Mouse (Mus musculus) right cerebral cortex, postnatal 36 days (tissue): Measurements from ENCODE around the gene Cks2.
A peak's percentile ranks its signal among the peaks of the same experiment; 100 is the strongest.
"Not testable (repeated sequence)": the region's sequence is repeated elsewhere in the genome, so short reads cannot be mapped to it uniquely, and the experiment has no call there.

Experiments
- DNase-seq, 2 experiments: peaks; one replicate each; pipeline ENCODE4 v3.0.0; 2022; ENCODE audit warnings: low spot score in 2 of 2, mixed read lengths in 1 of 2

The Cks2 gene

GRCm38 (mm10) chr13:51638958-51639357, 6.1 kb upstream of the Cks2 start:
- DNase-seq, result no peak

- no peak for DNase-seq
These were observed 3.6 kb upstream of the Cks2 start for GRCm38 (mm10) chr13:51641424-51641823.

- no peak for DNase-seq
These were observed 2.8 kb upstream of the Cks2 start for GRCm38 (mm10) chr13:51642171-51642778.

- no peak for DNase-seq
These were observed 856 bp upstream of the Cks2 start for GRCm38 (mm10) chr13:51643924-51644828.

GRCm38 (mm10) chr13:51645872-51646271, 840 bp downstream of the Cks2 start:
- no peak for DNase-seq

GRCm38 (mm10) chr13:51646362-51647027, 1.5 kb downstream of the Cks2 start:
- DNase-seq, result no peak

GRCm38 (mm10) chr13:51647770-51648169, 2.7 kb downstream of the Cks2 start:
- DNase-seq, result no peak

GRCm38 (mm10) chr13:51648237-51648636, 3.2 kb downstream of the Cks2 start:
- DNase-seq, result no peak

GRCm38 (mm10) chr13:51649740-51650139, 4.7 kb downstream of the Cks2 start:
- DNase-seq, result no peak

- DNase-seq, result peak; percentile 92
These were observed 6.5 kb downstream of the Cks2 start, which contains the start of gene Secisbp2 for GRCm38 (mm10) chr13:51651408-51652064. Secisbp2 (plus strand) TSS chr13:51651697.

GRCm38 (mm10) chr13:51653159-51653558, 8.1 kb downstream of the Cks2 start:
- no peak for DNase-seq

- no peak for DNase-seq
These were observed 8.9 kb downstream of the Cks2 start for GRCm38 (mm10) chr13:51653961-51654360.

GRCm38 (mm10) chr13:51656516-51657235, 11.6 kb downstream of the Cks2 start:
- DNase-seq, result no peak

GRCm38 (mm10) chr13:51658094-51658493, 13.1 kb downstream of the Cks2 start:
- DNase-seq, result no peak

GRCm38 (mm10) chr13:51659573-51659972, 14.5 kb downstream of the Cks2 start:
- DNase-seq, result no peak

GRCm38 (mm10) chr13:51663561-51663960, 18.5 kb downstream of the Cks2 start:
- no peak for DNase-seq

- not testable (repeated sequence) for DNase-seq
These were observed 23.2 kb downstream of the Cks2 start for GRCm38 (mm10) chr13:51668195-51668594.

GRCm38 (mm10) chr13:51676641-51677040, 31.6 kb downstream of the Cks2 start:
- no peak for DNase-seq

- DNase-seq, result no peak
These were observed 32.0 kb downstream of the Cks2 start for GRCm38 (mm10) chr13:51677041-51677440.

- DNase-seq, result no peak
These were observed 32.7 kb downstream of the Cks2 start for GRCm38 (mm10) chr13:51677630-51678185.

- no peak for DNase-seq
These were observed 33.7 kb downstream of the Cks2 start for GRCm38 (mm10) chr13:51678687-51679086.
